Mouse (Mus musculus): Measurements from ENCODE around the gene Ptprc. TPM values are rescaled to one million over a fixed set of nuclear protein-coding genes. Genes with fewer than 3 reads are reported as not detected.

Ptprc gene
- polyA plus RNA-seq, 1 experiment from 2014 or later, result 2.1 TPM

DNA sequence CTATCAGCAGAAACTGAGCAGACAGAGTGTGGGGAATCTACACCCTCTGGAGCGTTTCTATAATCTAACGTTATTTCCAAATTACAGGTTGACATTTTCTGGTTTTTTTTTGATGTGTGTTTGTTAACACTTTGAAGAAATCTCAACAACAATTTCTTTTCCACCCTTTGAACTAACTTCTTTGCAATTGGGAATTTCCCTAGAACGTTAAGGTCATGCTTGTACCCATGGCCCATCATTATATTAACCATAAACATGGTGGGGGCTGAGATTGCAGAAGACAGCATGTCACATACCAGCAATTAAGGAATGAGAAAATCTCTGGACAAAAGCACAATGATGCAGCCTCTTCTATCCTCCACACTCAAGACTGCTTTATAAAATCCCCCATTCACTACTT, 30.4 kb downstream of the Ptprc start:
- no peak for ATAC-seq (ENCODE audit: low FRiP score, low read depth)
- H3K9me3 ChIP-seq, result no peaks in the 10 kb centered on the region
- no peaks in the 10 kb centered on the region for H3K36me3 ChIP-seq
- H3K27me3 ChIP-seq, result no peaks in the 10 kb centered on the region
- H3K4me2 ChIP-seq (replicated peaks), result no peak overlapping the region
- 81% methylated on average over 3 of the region's 3 CpGs for WGBS
- no peak overlapping the region for H3K27ac ChIP-seq
- H3K4me1 ChIP-seq, result no peaks in the 10 kb centered on the region
- no peak overlapping the region for H3K4me3 ChIP-seq
- no peak overlapping the region for H3K9ac ChIP-seq

DNA sequence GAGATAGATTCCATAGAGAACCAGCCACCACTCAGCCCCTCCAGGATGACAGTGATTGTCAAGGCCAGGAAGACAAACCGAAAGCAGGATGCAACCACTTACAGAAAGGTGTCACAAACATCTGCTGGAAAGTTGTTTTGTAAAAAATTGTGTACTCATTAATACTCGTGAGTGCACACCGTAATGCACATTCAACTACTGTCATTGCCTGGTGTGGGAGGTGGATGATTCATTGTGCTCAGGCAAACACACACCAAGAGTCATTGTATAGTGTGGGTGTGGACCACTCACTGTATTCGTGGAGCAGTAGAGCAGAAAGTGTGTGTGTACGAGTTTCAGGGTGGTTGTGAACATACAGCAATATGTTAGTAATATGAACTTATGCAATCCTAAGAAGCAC, 31.1 kb downstream of the Ptprc start:
- no peaks in the 10 kb centered on the region for H3K4me1 ChIP-seq
- ATAC-seq (ENCODE audit: low FRiP score, low read depth), result no peak
- no peaks in the 10 kb centered on the region for H3K27me3 ChIP-seq
- H3K27ac ChIP-seq, result no peak overlapping the region
- H3K36me3 ChIP-seq, result no peaks in the 10 kb centered on the region
- no peak overlapping the region for H3K9ac ChIP-seq
- H3K9me3 ChIP-seq, result no peaks in the 10 kb centered on the region
- H3K4me3 ChIP-seq, result no peak overlapping the region
- no peak overlapping the region for H3K4me2 ChIP-seq (replicated peaks)
- WGBS, result 93% methylated on average over 5 of the region's 5 CpGs

DNA sequence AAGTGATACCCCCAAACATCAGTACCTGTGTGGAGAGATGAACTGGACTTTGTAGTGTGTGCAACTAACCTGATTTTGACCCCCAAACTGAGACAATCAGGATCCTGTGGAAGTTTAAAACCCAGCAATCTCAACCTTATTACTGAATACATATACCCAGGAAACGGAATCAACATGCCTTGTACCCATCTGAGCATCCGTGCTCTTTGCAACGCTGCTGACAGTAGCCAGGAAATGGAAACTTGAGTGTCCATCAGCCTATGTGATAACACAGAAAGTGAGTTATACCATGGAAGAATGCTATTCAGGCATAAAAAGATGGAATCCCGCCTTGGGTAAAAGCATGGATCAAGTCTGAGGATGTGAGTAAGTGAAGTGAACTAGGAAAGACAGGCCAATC, 34.7 kb downstream of the Ptprc start:
- Histone ChIP-seq H3K9me3 (no peaks in the 10 kb centered on the region), H3K4me3 (no peak overlapping the region), H3K36me3 (no peaks in the 10 kb centered on the region), H3K27ac (no peak overlapping the region), H3K4me2 (replicated peaks) (no peak overlapping the region), H3K9ac (no peak overlapping the region), H3K4me1 (peaks cover 5% of the 10 kb centered on the region), H3K27me3 (no peaks in the 10 kb centered on the region)
- 87% methylated on average over 4 of the region's 4 CpGs for WGBS
- ATAC-seq (ENCODE audit: low FRiP score, low read depth), result no peak

DNA sequence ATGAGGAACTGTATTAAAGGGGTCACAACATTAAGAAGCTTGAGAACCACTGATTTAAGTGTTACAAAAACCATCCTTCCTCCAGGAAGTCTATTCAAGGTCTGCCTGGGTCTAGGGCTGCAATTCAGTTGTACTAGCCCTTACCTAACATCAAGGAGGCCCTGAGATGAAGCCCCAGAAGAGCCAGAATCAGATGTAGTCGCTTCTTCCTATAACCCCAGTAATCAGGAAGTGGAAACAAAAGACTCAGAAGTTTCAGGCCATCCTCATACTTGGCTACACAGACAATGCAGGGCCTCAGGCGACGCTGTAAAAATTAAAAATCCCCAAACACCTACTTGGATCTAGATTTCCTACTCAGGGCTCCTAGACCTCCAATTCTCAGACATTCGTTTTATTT, 37.8 kb downstream of the Ptprc start:
- WGBS, result 86% methylated on average over 4 of the region's 4 CpGs
- no peak for ATAC-seq (ENCODE audit: low FRiP score, low read depth)
- no peaks in the 10 kb centered on the region for H3K27me3 ChIP-seq
- H3K4me1 ChIP-seq, result peaks cover 10% of the 10 kb centered on the region
- H3K9me3 ChIP-seq, result no peaks in the 10 kb centered on the region
- no peak overlapping the region for H3K4me2 ChIP-seq (replicated peaks)
- H3K36me3 ChIP-seq, result no peaks in the 10 kb centered on the region
- no peak overlapping the region for H3K4me3 ChIP-seq
- H3K9ac ChIP-seq, result no peak overlapping the region
- no peak overlapping the region for H3K27ac ChIP-seq

DNA sequence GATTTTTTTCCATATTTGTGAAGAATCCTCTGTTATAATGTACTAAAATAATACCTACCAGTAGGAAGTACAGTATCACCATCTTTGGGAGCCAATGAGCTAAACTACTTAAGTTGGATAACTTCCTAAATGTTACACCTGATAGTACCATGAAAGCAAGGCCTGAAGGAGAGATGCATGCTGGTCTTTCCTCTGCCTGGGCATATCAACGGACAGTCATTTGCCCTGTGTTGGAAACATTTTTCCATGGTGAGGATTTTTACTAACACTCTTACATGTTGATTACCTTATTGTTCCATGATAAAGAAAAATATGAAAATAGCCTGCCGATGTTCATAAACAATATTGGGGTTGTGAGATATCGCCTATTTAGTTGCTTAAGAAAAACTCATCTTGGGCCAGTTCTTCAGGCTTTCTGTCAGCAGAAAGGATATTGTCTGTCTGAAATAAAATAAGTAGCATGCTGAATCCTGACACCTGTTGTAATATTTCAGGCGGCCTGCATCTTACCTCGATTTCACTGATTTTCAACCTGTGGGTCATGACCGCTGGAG, 38.4 kb downstream of the Ptprc start:
- ATAC-seq (ENCODE audit: low FRiP score, low read depth), result no peak
- no peaks in the 10 kb centered on the region for H3K36me3 ChIP-seq
- H3K27me3 ChIP-seq, result no peaks in the 10 kb centered on the region
- no peaks in the 10 kb centered on the region for H3K9me3 ChIP-seq
- 91% methylated on average over 6 of the region's 6 CpGs for WGBS
- H3K4me3 ChIP-seq, result no peak overlapping the region
- H3K9ac ChIP-seq, result no peak overlapping the region
- no peak overlapping the region for H3K27ac ChIP-seq
- H3K4me2 ChIP-seq (replicated peaks), result no peak overlapping the region
- peaks cover 10% of the 10 kb centered on the region for H3K4me1 ChIP-seq

DNA sequence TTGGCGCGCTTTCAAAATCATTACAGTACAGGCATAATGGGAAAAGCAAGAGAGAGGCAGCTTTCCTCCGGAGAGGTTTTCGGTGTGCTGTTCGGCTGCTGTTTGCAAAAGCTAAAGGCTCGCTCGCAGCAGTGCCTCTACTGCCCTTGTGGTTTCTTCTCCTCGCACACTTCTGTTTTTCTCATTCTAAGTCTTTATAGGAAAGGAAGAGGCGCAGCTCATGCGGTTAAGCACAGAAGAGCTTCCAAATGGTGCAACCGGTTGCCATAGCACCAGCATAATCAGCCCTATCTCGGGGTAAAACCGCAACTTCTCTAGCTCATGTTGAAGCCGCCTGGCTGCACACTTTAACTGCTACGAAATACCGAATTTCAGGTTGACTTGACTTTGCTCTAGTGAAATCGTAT, 39.1 kb downstream of the Ptprc start:
- H3K36me3 ChIP-seq, result no peaks in the 10 kb centered on the region
- ATAC-seq (ENCODE audit: low FRiP score, low read depth), result peak; percentile 87
- H3K9ac ChIP-seq, result no peak overlapping the region; the same call in 1 of the 2 replicates
- H3K27ac ChIP-seq, result peak overlapping the region; percentile 39
- peak overlapping the region; percentile 31 for H3K4me3 ChIP-seq
- peaks cover 10% of the 10 kb centered on the region for H3K4me1 ChIP-seq
- H3K27me3 ChIP-seq, result no peaks in the 10 kb centered on the region
- H3K9me3 ChIP-seq, result no peaks in the 10 kb centered on the region
- H3K4me2 ChIP-seq (replicated peaks), result peak overlapping the region; percentile 56
- WGBS, result 31% methylated on average over 17 of the region's 17 CpGs

DNA sequence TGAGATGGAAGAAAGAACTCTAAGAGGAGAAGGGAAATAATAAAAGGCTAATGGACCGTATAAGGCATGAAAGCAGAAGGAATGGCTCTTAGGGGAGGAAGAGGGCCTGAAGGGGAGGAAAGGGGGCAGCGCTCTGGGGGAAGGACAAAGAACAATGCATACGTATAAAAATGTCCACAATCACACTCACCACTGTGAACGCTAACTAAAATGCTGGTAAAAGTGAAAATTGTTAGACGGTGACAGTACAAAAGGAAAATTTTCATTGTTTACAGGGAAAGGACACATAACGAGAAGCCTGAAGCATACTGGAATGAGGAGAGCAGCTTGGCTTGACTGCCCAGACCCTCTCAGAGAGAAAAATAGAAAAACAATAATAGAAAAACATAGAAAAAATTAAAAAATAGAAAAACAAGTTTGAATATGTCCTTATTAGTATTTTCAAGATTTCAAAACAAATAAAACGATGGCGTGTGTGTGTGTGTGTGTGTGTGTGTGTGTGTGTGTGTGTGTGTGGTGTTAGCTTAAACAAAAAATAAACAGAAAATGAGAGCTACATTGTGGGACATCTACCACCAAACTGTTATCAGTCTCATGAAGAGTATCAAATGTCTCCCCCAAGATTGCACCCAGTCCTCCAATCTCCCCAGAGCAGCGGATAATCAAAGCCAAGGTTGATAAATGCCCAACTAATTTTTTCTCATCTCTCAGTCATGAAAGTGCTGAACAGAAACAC, 39.7 kb downstream of the Ptprc start:
- H3K9ac ChIP-seq, result no peak overlapping the region
- H3K27ac ChIP-seq, result peak overlapping the region; percentile 39
- H3K9me3 ChIP-seq, result no peaks in the 10 kb centered on the region
- 53% methylated on average over 9 of the region's 9 CpGs for WGBS
- H3K4me2 ChIP-seq (replicated peaks), result peak overlapping the region; percentile 56
- no peaks in the 10 kb centered on the region for H3K36me3 ChIP-seq
- ATAC-seq (ENCODE audit: low FRiP score, low read depth), result 0 out of 2 replicates have a peak, but pooled peaks have one; percentile 19
- peaks cover 10% of the 10 kb centered on the region for H3K4me1 ChIP-seq
- no peaks in the 10 kb centered on the region for H3K27me3 ChIP-seq
- peak overlapping the region; percentile 31 for H3K4me3 ChIP-seq

DNA sequence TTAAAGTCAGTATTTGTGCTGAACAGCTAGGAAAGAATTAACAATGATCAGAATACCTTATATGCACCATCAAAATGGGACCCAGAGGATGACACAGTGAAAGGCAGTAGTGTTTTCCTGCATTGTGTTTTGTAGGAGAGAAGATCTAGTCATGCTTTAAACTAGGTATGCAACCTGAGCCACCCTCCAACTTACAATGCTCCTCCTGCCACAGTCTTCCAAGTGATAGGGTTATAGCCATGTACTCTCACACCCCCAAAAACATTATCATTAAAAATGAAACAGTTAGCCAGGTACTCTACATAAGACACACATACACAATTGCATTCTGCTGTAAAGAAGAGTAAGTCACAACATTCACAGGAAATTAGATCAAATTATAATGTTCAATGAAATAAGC, 40.4 kb downstream of the Ptprc start:
- Histone ChIP-seq H3K9ac (no peak overlapping the region), H3K9me3 (no peaks in the 10 kb centered on the region), H3K36me3 (no peaks in the 10 kb centered on the region), H3K27me3 (no peaks in the 10 kb centered on the region), H3K4me2 (replicated peaks) (no peak overlapping the region), H3K27ac (no peak overlapping the region), H3K4me3 (no peak overlapping the region), H3K4me1 (peaks cover 10% of the 10 kb centered on the region)
- ATAC-seq (ENCODE audit: low FRiP score, low read depth), result no peak

DNA sequence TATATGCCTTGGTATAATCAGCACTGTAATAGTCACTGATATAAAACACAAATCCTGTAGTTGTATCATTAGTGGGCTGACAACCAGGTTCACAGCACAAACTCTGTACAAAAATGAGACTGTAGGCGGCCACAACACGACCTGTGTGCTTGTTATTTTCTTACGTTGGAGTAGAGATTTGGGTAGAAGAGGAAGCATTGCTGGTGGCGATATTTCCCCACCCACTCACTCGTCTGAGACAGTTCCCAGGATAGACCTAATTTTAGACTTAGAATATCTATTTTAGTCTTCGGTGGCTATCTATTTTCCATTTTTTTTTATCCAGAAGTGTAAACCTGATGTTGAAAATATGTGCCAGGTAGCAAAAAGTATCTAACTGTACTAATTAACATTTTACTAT, 41.2 kb downstream of the Ptprc start:
- H3K9me3 ChIP-seq, result no peaks in the 10 kb centered on the region
- H3K4me3 ChIP-seq, result no peak overlapping the region
- 80% methylated on average over 6 of the region's 6 CpGs for WGBS
- no peaks in the 10 kb centered on the region for H3K27me3 ChIP-seq
- H3K4me1 ChIP-seq, result peaks cover 10% of the 10 kb centered on the region
- no peak for ATAC-seq (ENCODE audit: low FRiP score, low read depth)
- no peak overlapping the region for H3K9ac ChIP-seq
- no peak overlapping the region for H3K4me2 ChIP-seq (replicated peaks)
- H3K36me3 ChIP-seq, result no peaks in the 10 kb centered on the region
- no peak overlapping the region for H3K27ac ChIP-seq

DNA sequence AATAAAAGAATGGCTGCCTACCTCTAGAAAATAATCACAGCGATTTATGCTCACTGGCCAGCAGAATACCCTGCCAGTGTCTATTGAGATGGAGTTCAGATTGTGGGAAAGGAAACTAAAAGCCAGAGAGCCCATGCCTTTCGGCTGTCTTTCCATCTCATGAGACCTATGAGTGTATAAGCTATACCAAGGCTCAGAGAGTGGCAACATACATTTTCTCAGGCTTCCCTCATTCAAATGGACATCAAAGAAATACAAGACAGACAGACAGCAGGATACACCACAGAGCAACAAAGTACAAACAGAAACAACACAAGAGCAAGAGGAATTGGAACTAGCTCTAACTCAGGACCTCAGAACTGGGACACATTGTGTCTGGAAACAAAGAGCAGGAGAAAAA, 43.8 kb downstream of the Ptprc start:
- no peak overlapping the region for H3K9ac ChIP-seq
- H3K36me3 ChIP-seq, result no peaks in the 10 kb centered on the region
- H3K4me3 ChIP-seq, result no peak overlapping the region
- no peak for ATAC-seq (ENCODE audit: low FRiP score, low read depth)
- no peak overlapping the region for H3K27ac ChIP-seq
- H3K4me1 ChIP-seq, result peaks cover 10% of the 10 kb centered on the region
- H3K4me2 ChIP-seq (replicated peaks), result no peak overlapping the region
- no peaks in the 10 kb centered on the region for H3K27me3 ChIP-seq
- no peaks in the 10 kb centered on the region for H3K9me3 ChIP-seq
- WGBS, result 73% methylated on average over 2 of the region's 2 CpGs

DNA sequence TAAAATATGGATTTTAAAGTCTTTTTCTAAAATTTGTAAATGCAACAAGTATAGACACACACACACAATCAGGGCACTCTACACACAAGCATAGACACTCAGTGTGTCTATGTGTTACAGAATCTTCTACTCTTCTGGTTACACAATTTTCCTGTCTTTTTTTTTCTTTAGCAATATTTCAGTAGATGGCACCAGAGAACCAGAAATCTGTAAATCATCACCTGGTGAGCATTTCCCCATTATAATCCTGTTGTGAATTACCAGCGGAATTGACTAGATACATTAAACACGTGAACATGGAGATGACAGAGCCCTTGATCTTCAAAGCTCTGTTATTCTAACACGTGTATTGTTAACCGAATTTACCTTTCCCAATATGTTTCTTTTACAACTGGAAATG, 45.4 kb downstream of the Ptprc start:
- H3K9ac ChIP-seq, result no peak overlapping the region
- H3K36me3 ChIP-seq, result no peaks in the 10 kb centered on the region
- H3K27ac ChIP-seq, result no peak overlapping the region
- 16% methylated on average over 4 of the region's 4 CpGs for WGBS
- no peak overlapping the region for H3K4me2 ChIP-seq (replicated peaks)
- H3K4me1 ChIP-seq, result no peaks in the 10 kb centered on the region
- no peaks in the 10 kb centered on the region for H3K27me3 ChIP-seq
- no peak for ATAC-seq (ENCODE audit: low FRiP score, low read depth)
- H3K9me3 ChIP-seq, result no peaks in the 10 kb centered on the region
- H3K4me3 ChIP-seq, result no peak overlapping the region

DNA sequence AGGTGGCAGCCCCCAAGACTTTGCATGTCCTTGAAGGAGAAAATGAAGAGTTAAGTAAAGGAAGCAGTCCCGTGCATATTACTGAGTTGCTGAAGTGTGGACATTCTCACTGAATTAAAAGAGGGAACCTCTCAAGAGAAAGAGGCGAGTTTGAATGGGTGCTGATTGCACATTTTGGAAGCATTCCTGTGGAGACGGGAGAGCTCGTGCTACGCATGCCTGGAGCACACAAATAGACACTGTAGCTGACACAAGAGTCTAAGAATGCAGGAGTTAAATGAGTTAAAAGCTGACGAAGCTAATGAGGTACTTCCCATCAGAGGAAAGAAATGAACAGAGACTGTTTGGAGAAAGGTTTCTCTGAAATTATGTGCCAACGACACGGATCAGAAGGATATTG, 48.7 kb downstream of the Ptprc start:
- H3K9ac ChIP-seq, result no peak overlapping the region
- no peak for ATAC-seq (ENCODE audit: low FRiP score, low read depth)
- H3K4me1 ChIP-seq, result no peaks in the 10 kb centered on the region
- no peaks in the 10 kb centered on the region for H3K27me3 ChIP-seq
- no peak overlapping the region for H3K4me3 ChIP-seq
- H3K27ac ChIP-seq, result no peak overlapping the region
- H3K9me3 ChIP-seq, result no peaks in the 10 kb centered on the region
- H3K36me3 ChIP-seq, result no peaks in the 10 kb centered on the region
- 73% methylated on average over 8 of the region's 8 CpGs for WGBS
- no peak overlapping the region for H3K4me2 ChIP-seq (replicated peaks)

DNA sequence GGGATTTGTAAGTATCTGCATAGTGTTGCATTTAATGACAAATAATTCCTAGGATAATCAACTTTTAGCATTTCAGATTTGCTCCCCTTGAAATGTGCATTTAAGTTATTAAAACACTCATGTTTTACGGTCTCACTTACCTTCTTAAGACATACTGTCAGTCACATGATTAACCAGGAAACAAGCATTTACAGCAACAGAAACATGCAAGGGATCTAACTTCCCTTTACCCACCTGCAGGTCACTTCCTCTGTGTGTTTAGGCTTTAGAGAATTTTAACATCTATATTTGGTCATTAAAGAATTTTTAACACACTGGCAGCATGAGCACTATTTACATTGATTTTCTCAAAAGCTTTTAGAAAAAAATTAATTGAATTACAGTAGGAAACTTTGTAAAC, 50.2 kb downstream of the Ptprc start:
- Histone ChIP-seq H3K27ac (no peak overlapping the region), H3K4me3 (no peak overlapping the region), H3K4me2 (replicated peaks) (no peak overlapping the region), H3K27me3 (no peaks in the 10 kb centered on the region), H3K9me3 (no peaks in the 10 kb centered on the region), H3K36me3 (no peaks in the 10 kb centered on the region), H3K9ac (no peak overlapping the region), H3K4me1 (no peaks in the 10 kb centered on the region)
- WGBS, result 68% methylated on average over 1 of the region's 1 CpGs
- ATAC-seq (ENCODE audit: low FRiP score, low read depth), result no peak
